Mouse (Mus musculus) olfactory bulb, adult 2 months (tissue): Measurements from ENCODE around the gene Hvcn1. TPM values are rescaled to one million over a fixed set of nuclear protein-coding genes. Genes with fewer than 3 reads are reported as not detected.
A peak's percentile ranks its signal among the peaks of the same experiment; 100 is the strongest.

Experiments
- H3K27ac ChIP-seq: fragments of 200-500 bp; 2 replicates; pipeline ENCODE4 v1.5.1; 2012; ENCODE audit warnings: low read depth, low read length; ENCODE audit not compliant: insufficient read depth
- H3K4me1 ChIP-seq: fragments of 200-500 bp; 2 replicates; pipeline ENCODE4 v1.6.1; 2012; ENCODE audit warnings: low read length; ENCODE audit not compliant: control insufficient read depth, insufficient read depth
- H3K4me3 ChIP-seq: fragments of 200-500 bp; 2 replicates; pipeline ENCODE4 v1.5.1; 2012; ENCODE audit warnings: mild to moderate bottlenecking, low read depth, low read length, moderate library complexity; ENCODE audit not compliant: insufficient read depth
- CTCF ChIP-seq: fragments of 200-500 bp; IDR thresholded peaks from 2 replicates; pipeline ENCODE4 v1.5.1; 2012; ENCODE audit warnings: low read depth, mild to moderate bottlenecking, low read length, moderate library complexity; ENCODE audit not compliant: insufficient read depth
- POLR2A ChIP-seq: fragments of 200-500 bp; IDR thresholded peaks from 2 replicates; pipeline ENCODE4 v1.6.1; 2012; ENCODE audit warnings: mild to moderate bottlenecking, low read depth, low read length, moderate library complexity; ENCODE audit not compliant: insufficient read depth
- WGBS: fragments of 180-500 bp; shearing (Covaris S2); methylation state at CpG from one replicate; pipeline ENCODE4 v1.1.7; 2018; 5-methylcytosine and 5-hydroxymethylcytosine counted together
- polyA plus RNA-seq: library from polyadenylated mRNA; stranded (reverse); fragments of >200 nt; gene quantifications from 2 replicates; pipeline ENCODE4 v1.2.4, GENCODE M21; 2012; ENCODE audit warnings: low replicate concordance; ENCODE audit not compliant: missing spikeins, insufficient read depth, insufficient read length

Hvcn1 gene
- polyA plus RNA-seq, 1 experiment = not detected

DNA sequence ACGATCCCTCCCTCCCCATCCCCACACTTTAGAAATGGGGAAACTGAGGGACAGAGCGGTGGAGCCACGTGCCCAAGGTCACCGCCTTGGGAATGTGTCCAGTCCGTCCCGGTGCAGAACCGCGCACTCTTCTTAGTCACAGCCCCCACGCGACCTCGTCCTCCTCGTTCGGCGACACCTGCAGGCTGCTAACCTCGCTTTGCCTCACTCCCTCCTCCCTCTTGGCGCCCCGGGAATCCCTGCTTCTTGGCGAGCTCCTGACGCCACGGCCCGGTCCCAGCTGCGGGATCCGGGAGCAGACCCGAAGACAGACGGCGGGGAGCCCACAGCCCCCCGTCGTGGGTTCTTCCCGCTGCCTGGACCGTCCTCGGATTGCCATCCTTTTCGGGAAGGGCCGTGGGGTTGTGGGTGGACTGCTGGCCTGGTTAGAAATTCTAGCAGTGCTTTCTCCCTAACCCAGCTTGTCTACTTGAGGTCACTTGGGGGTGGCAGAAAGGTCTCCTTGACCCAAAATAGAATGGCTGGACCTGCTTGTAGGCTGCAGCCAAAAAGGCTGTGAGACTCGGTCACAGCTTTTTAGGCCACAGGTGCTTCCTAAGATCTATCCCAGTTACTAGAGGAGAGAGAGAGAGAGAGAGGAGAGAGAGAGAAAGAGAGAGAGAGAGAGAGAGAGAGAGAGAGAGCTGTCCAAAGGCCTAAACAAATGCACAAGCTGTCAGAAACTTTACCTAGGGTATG, 78.6 kb downstream of the Hvcn1 start:
- peak overlapping the region; percentile 86 for H3K4me3 ChIP-seq
- TF ChIP-seq POLR2A (no peak), CTCF (0 out of 2 replicates have a peak, but pooled peaks have one; percentile 28)
- peaks cover 16% of the 10 kb centered on the region for H3K4me1 ChIP-seq
- under 1% methylated on average over 34 of the region's 34 CpGs for WGBS
- H3K27ac ChIP-seq = peak overlapping the region; percentile 72

DNA sequence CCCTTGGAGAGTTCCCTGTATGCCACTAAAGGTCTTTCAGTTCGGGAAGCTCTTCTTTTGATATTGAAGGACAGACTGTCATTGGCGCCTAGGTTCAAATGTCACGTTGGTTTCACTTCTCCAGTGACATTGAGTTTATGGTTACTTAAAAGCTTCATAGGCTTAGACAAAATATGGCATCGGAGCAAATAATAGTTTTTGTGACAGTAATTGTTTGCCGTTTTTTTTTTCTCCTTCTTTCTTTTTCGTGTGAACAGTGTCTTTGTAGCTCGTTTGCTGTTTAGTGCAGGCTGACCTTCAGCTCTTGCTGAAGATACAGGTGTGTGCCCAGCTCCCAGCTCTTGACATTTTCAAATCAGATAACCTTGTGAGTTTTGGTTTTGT, 79.2 kb downstream of the Hvcn1 start:
- Histone ChIP-seq H3K4me1 (peaks cover 13% of the 10 kb centered on the region), H3K4me3 (peak overlapping the region; percentile 86; the same call in 1 of the 2 replicates), H3K27ac (no peak overlapping the region)
- TF ChIP-seq POLR2A (no peak), CTCF (no peak)
- WGBS = 17% methylated on average over 7 of the region's 7 CpGs

GRCm38 (mm10) chr5:122286191-122286590, 79.6 kb downstream of the Hvcn1 start:
- 70% methylated on average over 10 of the region's 10 CpGs for WGBS
- Histone ChIP-seq H3K27ac (no peak overlapping the region), H3K4me1 (peaks cover 13% of the 10 kb centered on the region), H3K4me3 (peak overlapping the region; percentile 34)
- no peak for TF ChIP-seq CTCF
- TF ChIP-seq POLR2A = no peak

- WGBS = 81% methylated on average over 4 of the region's 4 CpGs
- TF ChIP-seq CTCF = no peak
- Histone ChIP-seq H3K27ac (no peak overlapping the region), H3K4me1 (peaks cover 17% of the 10 kb centered on the region), H3K4me3 (no peak overlapping the region)
These were observed 80.4 kb downstream of the Hvcn1 start for GRCm38 (mm10) chr5:122287026-122287425.

DNA sequence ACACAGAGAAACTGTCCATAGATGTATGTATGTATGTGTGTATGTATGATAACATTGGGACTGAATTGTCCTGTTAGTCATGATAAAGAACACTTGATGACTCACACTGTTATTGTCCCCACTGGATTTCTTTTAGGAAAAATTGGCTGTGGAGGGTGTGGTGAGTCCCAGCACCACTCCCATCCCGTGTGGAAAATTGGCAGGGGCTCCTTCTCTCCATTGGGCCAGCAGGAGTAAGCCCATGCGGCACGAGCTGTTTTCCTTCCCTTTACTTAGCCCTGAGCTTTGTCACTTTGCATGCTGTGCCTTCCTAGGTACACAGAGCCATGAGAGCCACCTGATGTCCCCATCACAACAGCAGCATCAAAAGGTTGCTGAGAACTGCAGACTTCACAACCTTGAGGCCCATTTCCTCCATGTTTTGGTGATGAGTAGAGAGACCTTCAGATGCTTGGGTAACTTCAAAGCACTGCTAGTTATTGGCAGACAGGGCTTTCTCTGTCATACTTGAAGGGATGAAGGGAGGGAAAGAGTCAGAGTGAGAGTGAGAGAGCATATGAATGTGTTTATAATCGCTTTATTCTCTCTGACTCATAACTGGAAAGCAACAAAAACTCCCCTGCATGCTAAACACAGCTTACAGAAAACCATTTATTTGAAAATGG, 81.7 kb downstream of the Hvcn1 start:
- WGBS = 32% methylated on average over 4 of the region's 4 CpGs
- TF ChIP-seq CTCF (no peak), POLR2A (no peak)
- Histone ChIP-seq H3K4me3 (no peak overlapping the region), H3K4me1 (peaks cover 24% of the 10 kb centered on the region), H3K27ac (peak overlapping the region; percentile 46; the same call in 1 of the 2 replicates)

GRCm38 (mm10) chr5:122291149-122291548, 84.5 kb downstream of the Hvcn1 start:
- no peak overlapping the region for H3K4me3 ChIP-seq
- no peak overlapping the region for H3K27ac ChIP-seq
- WGBS = 65% methylated on average over 6 of the region's 6 CpGs
- H3K4me1 ChIP-seq = peaks cover 44% of the 10 kb centered on the region
- TF ChIP-seq POLR2A (no peak), CTCF (no peak)

Other genes starting within 250 kb of the Hvcn1 start
- not detected in 2 replicates for gene Cux2, start 156.7 kb upstream of the Hvcn1 start, polyA plus RNA-seq
- gene Myl2, start 105.9 kb upstream of the Hvcn1 start, polyA plus RNA-seq = not detected in 2 replicates
- not detected in 2 replicates for gene Ccdc63, start 66.0 kb upstream of the Hvcn1 start, polyA plus RNA-seq
- 674 and 1,250 TPM in 2 replicates for gene Ppp1cc, start 48.5 kb upstream of the Hvcn1 start, polyA plus RNA-seq
- gene Tctn1, start 57.7 kb downstream of the Hvcn1 start, polyA plus RNA-seq = not detected in 2 replicates
- not detected in 2 replicates for gene Pptc7, start 77.6 kb downstream of the Hvcn1 start, polyA plus RNA-seq
- not detected in 2 replicates for gene Rad9b, start 147.4 kb downstream of the Hvcn1 start, polyA plus RNA-seq
- 225 TPM in 1 of 2 replicates, not detected in the other for gene Vps29, start 147.6 kb downstream of the Hvcn1 start, polyA plus RNA-seq
- not detected in 2 replicates for gene Gpn3, start 165.1 kb downstream of the Hvcn1 start, polyA plus RNA-seq
- not detected in 2 replicates for gene Fam216a, start 165.6 kb downstream of the Hvcn1 start, polyA plus RNA-seq
- 430 TPM in 1 of 2 replicates, not detected in the other for gene Arpc3, start 185.1 kb downstream of the Hvcn1 start, polyA plus RNA-seq
- gene Anapc7, start 214.9 kb downstream of the Hvcn1 start, polyA plus RNA-seq = not detected in 2 replicates